Mouse (Mus musculus) CH12.LX (cell line): ENCODE results near the gene Ptges3. TPM values are rescaled to one million over a fixed set of nuclear protein-coding genes. Genes with fewer than 3 reads are reported as not detected.
"Not testable (repeated sequence)": the region's sequence is repeated elsewhere in the genome, so short reads cannot be mapped to it uniquely, and the experiment has no call there.

ENCODE experiments used
- DNase-seq: peaks from one replicate; pipeline ENCODE4 v3.0.0-alpha.2; 2013; ENCODE audit errors: extremely low read depth
- H3K27ac ChIP-seq: 2 replicates; pipeline ENCODE4 v1.5.1; 2012; ENCODE audit warnings: low read depth, mild to moderate bottlenecking, control low read depth, moderate library complexity; ENCODE audit not compliant: insufficient read depth
- H3K27me3 ChIP-seq: replicated peaks from 2 replicates; pipeline ENCODE3; 2012; ENCODE audit warnings: inconsistent platforms
- H3K36me3 ChIP-seq, 2 experiments: replicated peaks in 1 of 2; 2 replicates each; pipeline versions ENCODE3 to v1.6.1; 2012; ENCODE audit warnings: inconsistent platforms in 1 of 2, low read length in 1 of 2, mild to moderate bottlenecking in 1 of 2, mixed read lengths in 1 of 2, moderate library complexity in 1 of 2; ENCODE audit not compliant: control insufficient read depth in 1 of 2, insufficient read depth in 1 of 2
- H3K4me1 ChIP-seq, 2 experiments: 2 replicates each; pipeline ENCODE4 v1.6.1; 2012; ENCODE audit warnings: inconsistent platforms in 1 of 2, moderate library complexity in 1 of 2; ENCODE audit not compliant: insufficient read depth in 2 of 2, control insufficient read depth in 1 of 2
- H3K4me2 ChIP-seq: 2 replicates; pipeline ENCODE4 v1.6.1; 2012; ENCODE audit warnings: low read depth, mild to moderate bottlenecking, control low read depth; ENCODE audit not compliant: poor library complexity, insufficient read depth, severe bottlenecking
- H3K4me3 ChIP-seq, 3 experiments: fragments of 150-350 bp in 1 of 3; sonication (generic) in 1 of 3; replicated peaks in 1 of 3; 2 replicates each; pipeline versions ENCODE3 to v1.5.1; 2011 to 2012; ENCODE audit warnings: low read depth in 2 of 3, low read length in 2 of 3, mild to moderate bottlenecking in 2 of 3, moderate library complexity in 2 of 3, control low read depth in 1 of 3, improper control_type of control experiment in 1 of 3, inconsistent platforms in 1 of 3, mixed read lengths in 1 of 3; ENCODE audit not compliant: poor library complexity in 1 of 3
- H3K79me2 ChIP-seq: replicated peaks from 2 replicates; pipeline ENCODE4 v1.6.1; 2012; ENCODE audit warnings: mild to moderate bottlenecking, moderate library complexity; ENCODE audit not compliant: control insufficient read depth, poor library complexity, insufficient read depth, severe bottlenecking; ENCODE audit errors: extremely low read depth
- H3K9ac ChIP-seq: 2 replicates; pipeline ENCODE4 v1.6.1; 2012; ENCODE audit warnings: low read depth, mild to moderate bottlenecking, control low read depth, moderate library complexity; ENCODE audit not compliant: insufficient read depth
- H3K9me3 ChIP-seq: replicated peaks from 2 replicates; pipeline ENCODE3; 2012; ENCODE audit warnings: low read length, inconsistent platforms, mixed read lengths
- CHD1 ChIP-seq: IDR thresholded peaks from 2 replicates; pipeline ENCODE4 v1.6.1; 2012; ENCODE audit warnings: low read depth, low read length, improper control_type of control experiment, inconsistent platforms
- CTCF ChIP-seq, 2 experiments: IDR thresholded peaks in 1 of 2; conservative IDR thresholded peaks in 1 of 2; 2 replicates each; pipeline ENCODE4 v1.5.1; 2011 to 2012; ENCODE audit warnings: low read depth in 2 of 2, low read length in 2 of 2, improper control_type of control experiment in 1 of 2, inconsistent platforms in 1 of 2, mild to moderate bottlenecking in 1 of 2, moderate library complexity in 1 of 2
- JUN ChIP-seq: IDR thresholded peaks from 2 replicates; pipeline ENCODE4 v1.6.1; 2011; ENCODE audit warnings: low read depth, mild to moderate bottlenecking, low read length, improper control_type of control experiment, moderate library complexity; ENCODE audit not compliant: insufficient read depth
- MYC ChIP-seq: IDR thresholded peaks from 2 replicates; pipeline ENCODE4 v1.6.1; 2011; ENCODE audit warnings: low read depth, mild to moderate bottlenecking, improper control_type of control experiment, low read length
- NELFE ChIP-seq: IDR thresholded peaks from 2 replicates; pipeline ENCODE4 v1.6.1; 2011; ENCODE audit warnings: low read depth, low read length, improper control_type of control experiment
- POLR2A ChIP-seq: IDR thresholded peaks from 2 replicates; pipeline ENCODE4 v1.6.1; 2011; ENCODE audit warnings: low read depth, mild to moderate bottlenecking, improper control_type of control experiment, low read length
- POLR2AphosphoS2 ChIP-seq: IDR thresholded peaks from 2 replicates; pipeline ENCODE4 v1.6.1; 2011; ENCODE audit warnings: low read depth, low read length, improper control_type of control experiment
- RCOR1 ChIP-seq: conservative IDR thresholded peaks from 2 replicates; pipeline ENCODE4 v1.6.1; 2012; ENCODE audit warnings: low read depth, mild to moderate bottlenecking, inconsistent platforms, low read length, improper control_type of control experiment
- SMC3 ChIP-seq: IDR thresholded peaks from 2 replicates; pipeline ENCODE4 v1.6.1; 2011; ENCODE audit warnings: low read depth, low read length, improper control_type of control experiment
- USF2 ChIP-seq: conservative IDR thresholded peaks from 2 replicates; pipeline ENCODE4 v1.6.1; 2011; ENCODE audit warnings: low read depth, low read length, improper control_type of control experiment
- ZKSCAN1 ChIP-seq: IDR thresholded peaks from 2 replicates; pipeline ENCODE4 v1.6.1; 2012; ENCODE audit warnings: low read depth, inconsistent platforms, low read length, improper control_type of control experiment, borderline replicate concordance
- ZNF384 ChIP-seq: IDR thresholded peaks from 2 replicates; pipeline ENCODE4 v1.6.1; 2012; ENCODE audit warnings: low read depth, low read length, improper control_type of control experiment, inconsistent platforms
- dilution Hi-C: fragments of 300-500 bp; cut with MboI; formaldehyde crosslinking; loops from 2 replicates; pipeline ENCODE4 v1.14.3; 2020; ENCODE audit warnings: low sequenced_read_pairs; ENCODE audit not compliant: extremely low pct_unique_long_range_greater_than_20kb, extremely low pct_ligation_motif_present
- in situ Hi-C: fragments of 300-500 bp; cut with MboI; formaldehyde crosslinking; loops from 3 replicates; pipeline ENCODE4 v1.14.3; 2019; ENCODE audit warnings: low sequenced_read_pairs, low pct_ligation_motif_present, low pct_unique_long_range_greater_than_20kb, mixed read lengths
- polyA plus RNA-seq: library from polyadenylated mRNA; unstranded; fragments of >175 nt; gene quantifications from 2 replicates; pipeline ENCODE4 v1.2.1, GENCODE M21; 2012; ENCODE audit warnings: low read depth; ENCODE audit not compliant: insufficient read length
- total RNA-seq, 2 experiments: library from RNA; depleted of rRNA; stranded (reverse); fragments of 300-350 nt in 1 of 2; fragments of >200 nt in 1 of 2; gene quantifications; 2 replicates each; pipeline ENCODE4 v1.2.3; 2012 to 2014

The Ptges3 gene
- total and polyA plus RNA-seq, 3 experiments = 124 to 274 (median 196) TPM

DNA sequence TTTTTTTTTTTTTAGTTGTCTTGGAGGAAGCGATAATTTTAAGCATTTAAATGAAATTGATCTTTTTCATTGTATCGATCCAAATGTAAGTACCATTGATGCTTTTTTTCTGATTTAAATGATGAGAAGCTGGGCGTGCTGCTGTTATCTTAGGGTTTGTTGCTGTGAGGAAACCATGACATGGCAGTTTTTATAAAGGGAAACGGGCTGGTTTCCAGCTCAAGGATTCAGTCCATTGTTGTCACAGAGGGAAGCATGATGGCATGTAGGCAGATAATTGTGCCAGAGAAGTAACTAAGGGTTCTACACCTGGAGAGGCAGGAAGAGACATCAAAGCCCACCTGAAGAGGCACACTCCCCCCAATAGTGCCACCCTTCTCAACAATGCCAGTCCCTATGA lies 10.4 kb downstream of the Ptges3 start:
- H3K36me3 ChIP-seq = peaks cover 52 to 89% of the 10 kb centered on the region in 2 experiments
- H3K27ac ChIP-seq = no peak overlapping the region
- in situ Hi-C loops (no loop called here), dilution Hi-C loops (no loop called here)
- no peak for DNase-seq
- no peak overlapping the region for H3K9ac ChIP-seq
- H3K79me2 ChIP-seq = peaks cover 76% of the 10 kb centered on the region
- H3K27me3 ChIP-seq = no peaks in the 10 kb centered on the region
- H3K4me3 ChIP-seq = no peak overlapping the region
- H3K4me1 ChIP-seq = peaks cover 0 to 27% of the 10 kb centered on the region in 2 experiments; a peak in 2 of 4 replicates
- TF ChIP-seq ZKSCAN1 (no peak), RCOR1 (no peak), USF2 (no peak), SMC3 (no peak), JUN (no peak), CHD1 (no peak), NELFE (no peak)
- no peak overlapping the region for H3K4me2 ChIP-seq
- H3K9me3 ChIP-seq = peaks cover 6% of the 10 kb centered on the region

DNA sequence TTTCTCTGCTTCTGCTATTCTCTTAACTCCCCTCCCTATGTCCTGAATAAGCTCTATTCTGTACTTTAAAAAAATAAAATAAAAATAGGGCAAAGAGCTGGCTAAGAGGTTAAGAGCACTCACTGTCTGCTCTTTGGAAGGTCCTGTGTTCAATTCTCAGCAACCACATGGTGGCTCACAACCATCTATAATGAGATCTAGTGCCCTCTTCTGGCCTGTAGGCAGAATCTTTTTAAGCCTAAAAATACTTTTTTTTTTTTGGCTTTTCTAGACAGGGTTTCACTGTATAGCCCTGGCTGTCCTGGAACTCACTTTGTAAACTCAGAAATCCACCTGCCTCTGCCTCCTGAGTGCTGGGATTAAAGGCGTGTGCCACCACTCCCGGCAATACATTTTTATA lies 11.7 kb downstream of the Ptges3 start:
- H3K9ac ChIP-seq, H3K4me3 ChIP-seq, H3K9me3 ChIP-seq, H3K27ac ChIP-seq, DNase-seq, dilution Hi-C loops, H3K4me2 ChIP-seq, in situ Hi-C loops, H3K27me3 ChIP-seq: not testable (repeated sequence)
- peaks cover 64% of the 10 kb centered on the region for H3K79me2 ChIP-seq
- H3K4me1 ChIP-seq = peaks cover 0 to 15% of the 10 kb centered on the region in 2 experiments; a peak in 1 of 4 replicates
- TF ChIP-seq ZNF384 (peak; percentile 47; the same call in 1 of the 2 replicates), CTCF (conservative IDR thresholded peaks at IDR 0.05 in 1 of 2, IDR thresholded peaks at IDR 0.05 in 1 of 2; ENCODE audit: low read depth in 2 of 2, low read length in 2 of 2) (peak in 1 of 2 experiments; percentile 55; a peak in 2 of 4 replicates), MYC (peak; percentile 54; the same call in 1 of the 2 replicates)
- H3K36me3 ChIP-seq = peaks cover 54 to 84% of the 10 kb centered on the region in 2 experiments

DNA sequence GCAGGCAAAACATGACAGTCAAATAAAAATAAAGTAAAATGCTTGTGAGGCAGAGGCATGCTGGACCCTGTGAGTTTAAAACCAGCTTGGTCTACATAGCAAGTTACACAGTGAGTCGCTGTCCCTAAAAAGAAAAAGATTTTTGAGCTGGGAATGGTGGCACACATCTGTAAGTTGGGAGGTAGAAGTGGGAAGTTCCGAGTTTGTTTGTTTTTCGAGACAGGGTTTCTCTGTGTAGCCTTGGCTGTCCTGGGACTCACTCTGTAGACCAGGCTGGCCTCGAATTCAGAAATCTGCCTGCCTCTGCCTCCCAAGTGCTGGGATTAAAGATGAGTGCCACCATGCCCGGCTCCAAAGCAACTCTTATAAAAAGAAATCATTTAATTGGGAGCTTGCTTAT lies 19.5 kb downstream of the Ptges3 start:
- H3K4me3 ChIP-seq, H3K9me3 ChIP-seq, H3K27ac ChIP-seq, H3K4me1 ChIP-seq, DNase-seq, H3K9ac ChIP-seq, H3K79me2 ChIP-seq, H3K4me2 ChIP-seq, H3K27me3 ChIP-seq, in situ Hi-C loops, dilution Hi-C loops: not testable (repeated sequence)
- peaks cover 25 to 33% of the 10 kb centered on the region in 2 experiments for H3K36me3 ChIP-seq
- peak; percentile 41 for TF ChIP-seq POLR2A
- TF ChIP-seq POLR2AphosphoS2 = 0 out of 2 replicates have a peak, but pooled peaks have one; percentile 24
